Mouse (Mus musculus) left cerebral cortex, postnatal 10 days (tissue): Measurements from ENCODE around the gene Ski. TPM values are rescaled to one million over a fixed set of nuclear protein-coding genes. Genes with fewer than 3 reads are reported as not detected.
"Not testable (repeated sequence)": the region's sequence is repeated elsewhere in the genome, so short reads cannot be mapped to it uniquely, and the experiment has no call there.

Source experiments
- DNase-seq, 2 experiments: peaks; one replicate each; pipeline ENCODE4 v3.0.0; 2021 to 2022; ENCODE audit warnings: low spot score in 2 of 2, mixed read lengths in 1 of 2; ENCODE audit errors: extremely low spot score in 1 of 2
- intact Hi-C: fragments of 180-260 bp; cut with DNase I; formaldehyde crosslinking; loops from one replicate; pipeline ENCODE4 v1.15.1; 2025
- total RNA-seq, 2 experiments: library from RNA; stranded (reverse); gene quantifications; 2 replicates each; pipeline ENCODE4 v1.2.3; 2021

The Ski gene
- total RNA-seq = 100 to 1,000 TPM; 108 to 111 TPM

DNA sequence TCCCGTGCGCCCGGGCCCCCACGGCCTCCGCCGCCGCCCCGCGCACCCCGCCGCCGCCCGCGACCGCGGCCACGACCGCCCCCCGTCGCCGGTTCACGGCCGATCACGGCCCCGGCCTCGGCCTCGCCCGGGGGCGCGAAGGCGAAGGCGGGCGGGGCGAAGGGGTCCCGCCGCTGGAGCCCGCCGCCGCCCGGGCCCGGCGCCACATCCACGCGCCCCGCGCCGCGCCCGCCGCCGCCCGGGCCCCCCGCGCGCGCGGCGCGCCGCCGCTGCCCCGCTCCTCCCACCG lies at the start of gene Ski:
Gene Ski, minus strand, starts transcription at position 41 of the 289 bp plus-strand sequence.
- DNase-seq = no peak
- intact Hi-C loops = no loop called here

- intact Hi-C loops = loop anchor here (5.0 kb wide), 1 partner anchor 39 kb away; no protein-coding TSS in a partner anchor
- DNase-seq = peak; percentile 40 to 83
Measured at GRCm38 (mm10) chr4:155268382-155268781, 46.0 kb upstream of the Ski start.

- intact Hi-C loops = loop anchor here (5.0 kb wide), 1 partner anchor 40 kb away; no protein-coding TSS in a partner anchor
- DNase-seq = peak in 1 of 2 experiments; percentile 48
Measured at GRCm38 (mm10) chr4:155267639-155268175, 45.3 kb upstream of the Ski start.

GRCm38 (mm10) chr4:155267047-155267543 lies 44.7 kb upstream of the Ski start:
- no peak for DNase-seq
- intact Hi-C loops = loop anchor here (5.0 kb wide), 1 partner anchor 40 kb away; no protein-coding TSS in a partner anchor

DNA sequence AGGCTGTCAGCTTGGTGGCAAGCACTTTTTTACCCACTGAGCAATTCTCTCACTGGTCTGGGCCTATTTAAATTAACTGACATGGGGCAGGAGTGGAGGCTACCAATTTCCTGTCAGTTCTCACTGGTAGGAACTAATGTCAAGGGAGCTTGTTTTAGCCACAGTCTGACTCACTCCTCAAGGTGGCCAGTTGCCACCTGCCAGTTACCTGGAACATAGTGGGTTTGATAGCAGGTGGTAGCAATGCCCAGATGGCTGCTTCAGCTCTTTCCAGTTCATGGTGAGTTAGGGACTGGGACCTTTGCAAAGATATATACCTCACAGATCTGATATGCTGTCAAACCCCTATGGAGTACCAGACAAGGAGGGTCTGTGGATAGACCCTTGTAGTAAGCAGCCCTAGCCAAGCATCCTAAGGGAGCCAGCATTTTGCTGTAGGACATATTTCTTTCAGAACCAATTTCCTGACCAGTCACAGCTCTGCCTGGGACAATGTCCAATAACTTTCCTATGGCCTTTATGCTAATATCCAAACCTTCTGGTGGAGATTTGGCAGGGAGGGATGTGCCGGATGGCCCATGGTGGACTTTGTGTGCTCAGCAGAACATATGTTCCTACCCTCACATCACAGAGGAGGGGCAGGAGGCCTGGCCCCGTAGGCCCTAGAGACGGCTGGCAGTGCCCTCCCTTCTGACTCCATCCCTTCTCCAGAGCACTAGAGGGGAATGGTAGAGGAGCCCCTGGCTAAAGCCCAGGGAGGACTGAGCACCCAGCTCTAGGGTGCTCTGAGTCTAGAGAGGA lies 42.3 kb upstream of the Ski start:
- intact Hi-C loops = loop anchor here (5.0 kb wide), 1 partner anchor 43 kb away; no protein-coding TSS in a partner anchor
- no peak for DNase-seq

DNA sequence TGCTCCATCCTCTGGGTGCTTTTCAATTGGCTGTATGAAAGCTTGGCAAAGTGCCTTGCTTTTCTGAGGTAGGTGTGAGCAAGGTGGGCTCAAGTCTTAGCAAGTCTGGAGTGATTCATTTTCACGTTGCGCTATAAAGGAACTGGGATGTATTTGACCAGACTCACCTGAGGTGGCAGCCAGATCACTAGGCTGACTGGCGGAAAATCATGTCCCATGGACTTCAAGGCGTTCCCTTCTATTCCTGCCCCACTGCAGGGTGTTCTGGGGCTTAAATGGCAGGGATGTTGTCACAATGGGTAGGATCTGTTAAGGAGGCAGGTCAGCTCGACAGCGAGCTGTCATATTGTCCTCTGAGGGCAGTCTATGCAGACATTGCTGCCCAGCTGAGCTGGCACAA lies 29.9 kb upstream of the Ski start:
- no peak for DNase-seq
- intact Hi-C loops = loop anchor here (5.0 kb wide), 1 partner anchor 55 kb away; no protein-coding TSS in a partner anchor

- DNase-seq = no peak
- intact Hi-C loops = loop anchor here (5.0 kb wide), 1 partner anchor 56 kb away; no protein-coding TSS in a partner anchor
Measured at GRCm38 (mm10) chr4:155251147-155251546, 28.8 kb upstream of the Ski start.

DNA sequence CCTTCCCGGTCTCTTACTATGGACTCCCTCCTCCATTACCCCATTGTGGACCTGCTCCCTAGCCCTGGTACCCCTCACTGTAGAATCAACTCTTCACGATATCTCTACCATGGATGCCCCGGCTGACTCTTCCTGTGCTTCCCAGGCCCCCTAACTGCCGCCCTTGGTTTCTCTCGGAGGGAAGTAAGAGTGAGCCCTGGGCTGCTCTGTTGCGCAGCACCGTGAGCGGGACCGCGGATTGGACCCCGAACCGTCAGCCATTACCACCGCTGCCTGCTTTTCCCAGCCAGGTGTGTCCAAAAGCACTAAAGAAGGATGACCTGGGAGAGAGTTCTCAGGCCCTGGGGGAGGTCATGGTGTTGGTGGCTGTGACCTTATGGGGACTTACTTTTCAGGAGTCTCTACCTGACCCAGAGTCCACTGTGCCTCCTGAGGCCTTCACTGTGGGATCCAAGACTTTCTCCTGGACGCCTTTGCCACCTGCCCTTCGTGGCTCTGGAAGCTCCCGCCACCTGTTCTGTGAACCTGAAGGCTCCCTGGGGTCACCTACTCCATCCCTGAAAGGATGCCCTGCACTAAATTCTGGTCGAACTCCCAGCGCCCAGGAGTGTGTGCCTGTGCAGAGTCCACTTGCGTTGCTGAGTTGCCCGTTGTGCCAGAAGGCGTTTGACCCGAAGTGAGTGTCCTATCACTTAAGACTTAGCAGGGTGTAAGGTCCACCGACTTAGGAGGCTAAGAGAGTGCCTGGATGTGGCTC lies 28.1 kb upstream of the Ski start:
- intact Hi-C loops = loop anchor here (5.0 kb wide), 1 partner anchor 57 kb away; no protein-coding TSS in a partner anchor
- no peak for DNase-seq

DNA sequence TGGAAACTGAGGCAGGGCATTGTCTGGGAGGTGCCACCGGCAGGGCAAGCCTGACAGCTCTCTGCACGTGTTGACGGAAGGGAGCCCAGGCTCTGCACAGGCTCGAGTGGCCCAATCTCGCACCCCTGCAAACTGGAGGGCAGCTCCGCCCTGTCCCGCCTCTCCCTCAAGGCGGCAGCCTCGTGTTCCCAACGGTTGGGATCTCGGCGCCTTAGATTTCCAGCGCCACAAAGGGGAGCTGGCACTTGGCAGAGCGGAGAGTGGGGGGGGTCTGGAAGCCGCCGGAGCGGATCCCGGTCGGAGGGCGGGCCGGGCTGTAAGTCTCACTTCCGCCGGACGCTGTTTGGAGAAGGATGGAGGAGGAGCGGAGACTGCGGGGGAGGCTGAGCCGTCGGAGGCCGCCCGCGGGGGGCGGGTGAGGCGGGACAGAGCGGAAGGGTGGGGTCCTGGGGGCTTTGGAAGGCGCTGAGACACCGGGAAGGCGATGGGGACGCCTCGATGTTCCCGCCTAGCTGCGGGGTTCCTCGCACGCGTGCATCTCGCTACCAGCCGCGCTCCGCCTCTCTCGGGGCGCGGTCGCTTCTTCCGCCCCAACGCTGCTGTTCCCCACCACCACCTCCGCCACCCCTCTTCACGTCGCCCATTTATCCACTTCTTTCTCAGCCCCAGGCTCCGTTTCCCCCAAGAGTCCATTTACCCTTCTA lies 27.4 kb upstream of the Ski start, which contains the start of gene Faap20:
Gene Faap20, plus strand, starts transcription at position 155 of the 704 bp plus-strand sequence.
- intact Hi-C loops = loop anchor here (1.0 to 5.0 kb wide), 3 partner anchors 29 to 154 kb away; no protein-coding TSS in a partner anchor
- DNase-seq = peak; percentile 85 to 95

DNA sequence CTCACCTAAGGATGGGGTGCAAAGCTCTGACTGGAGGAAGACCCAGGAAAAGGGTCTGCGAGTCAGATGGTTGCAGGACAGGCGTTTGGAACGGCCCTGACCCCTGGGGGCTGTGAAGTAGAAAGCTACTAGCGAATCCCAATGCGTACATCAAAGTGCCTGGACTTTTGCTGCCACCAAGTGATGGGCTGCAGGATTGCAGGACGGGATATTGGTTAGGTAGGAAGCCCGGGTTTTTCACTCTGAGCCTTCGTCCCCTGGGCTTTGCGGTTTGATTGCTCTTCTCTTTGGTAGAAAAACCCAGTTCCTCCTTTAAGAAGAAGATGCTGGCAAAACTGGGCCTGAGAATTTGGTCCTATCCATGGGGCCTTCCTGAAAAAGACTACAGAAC lies 26.9 kb upstream of the Ski start:
- peak; percentile 92 to 93 for DNase-seq
- intact Hi-C loops = loop anchor here (1.0 to 2.0 kb wide), 2 partner anchors 28 to 154 kb away; no protein-coding TSS in a partner anchor

- not testable (repeated sequence) for DNase-seq
- intact Hi-C loops = loop anchor here (2.0 kb wide), 1 partner anchor 27 kb away; no protein-coding TSS in a partner anchor
Measured at GRCm38 (mm10) chr4:155248054-155248453, 25.7 kb upstream of the Ski start.

GRCm38 (mm10) chr4:155246691-155247105 lies 24.3 kb upstream of the Ski start:
- intact Hi-C loops = no loop called here
- DNase-seq = peak; percentile 69 to 78

DNA sequence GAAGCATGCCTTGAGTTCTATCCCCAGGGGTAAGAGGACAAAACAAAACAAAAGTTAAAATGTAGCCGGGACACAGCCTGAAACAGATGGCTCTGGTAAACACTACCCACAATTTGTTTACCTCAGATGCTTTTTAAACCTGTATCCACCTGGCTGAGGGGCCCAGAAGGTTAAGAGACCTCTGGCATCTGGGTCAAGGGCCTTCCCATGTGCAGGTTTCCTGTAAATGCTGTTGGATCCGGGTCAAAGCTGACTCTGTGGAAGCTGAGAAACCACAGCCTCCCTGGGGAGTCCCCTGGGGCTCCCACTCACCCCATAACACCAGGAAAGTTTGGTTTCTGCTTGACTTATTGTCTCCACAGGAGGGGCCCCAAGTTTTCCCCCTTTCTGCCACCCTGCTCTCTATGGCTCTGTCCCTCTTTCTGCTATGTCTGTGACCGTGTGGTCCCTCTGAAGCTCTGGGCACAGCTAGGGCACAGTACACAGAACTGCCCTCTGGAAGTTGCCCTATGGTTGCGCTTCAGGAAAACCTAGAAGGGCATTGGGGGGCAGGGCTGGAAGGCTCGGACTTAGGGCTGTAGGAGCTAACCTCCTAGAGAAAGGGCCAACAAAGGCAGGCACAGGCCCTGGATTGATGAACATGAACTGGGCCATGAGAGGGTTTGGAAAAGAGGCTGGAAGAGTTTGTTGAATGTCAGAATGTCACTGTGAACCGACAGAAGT lies 23.5 kb upstream of the Ski start:
- no peak for DNase-seq
- intact Hi-C loops = no loop called here

DNA sequence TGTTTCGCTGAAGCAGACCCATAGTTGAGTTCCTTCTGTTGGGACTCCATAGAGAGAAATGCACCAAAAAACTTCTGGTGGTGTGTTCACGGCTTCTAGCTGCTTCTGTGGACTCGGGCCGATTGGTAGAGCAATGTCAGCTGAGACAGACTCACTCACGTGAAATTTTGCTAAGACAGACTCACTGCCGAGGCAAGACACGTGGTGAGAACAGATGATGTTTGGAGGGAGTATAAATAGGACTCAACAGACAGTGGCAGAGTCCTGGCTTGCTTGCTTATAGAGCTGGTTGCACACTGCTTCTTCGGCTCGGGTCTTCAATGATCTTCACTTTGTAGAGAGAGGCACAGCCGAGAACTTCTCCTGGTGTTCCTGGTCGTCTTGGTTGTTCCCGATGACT lies 20.8 kb upstream of the Ski start:
- intact Hi-C loops = no loop called here

GRCm38 (mm10) chr4:155242292-155242691 lies 19.9 kb upstream of the Ski start:
- DNase-seq = no peak
- intact Hi-C loops = no loop called here

More for the DNA sequence above, 20.8 kb upstream of the Ski start:
- no peak for DNase-seq

DNA sequence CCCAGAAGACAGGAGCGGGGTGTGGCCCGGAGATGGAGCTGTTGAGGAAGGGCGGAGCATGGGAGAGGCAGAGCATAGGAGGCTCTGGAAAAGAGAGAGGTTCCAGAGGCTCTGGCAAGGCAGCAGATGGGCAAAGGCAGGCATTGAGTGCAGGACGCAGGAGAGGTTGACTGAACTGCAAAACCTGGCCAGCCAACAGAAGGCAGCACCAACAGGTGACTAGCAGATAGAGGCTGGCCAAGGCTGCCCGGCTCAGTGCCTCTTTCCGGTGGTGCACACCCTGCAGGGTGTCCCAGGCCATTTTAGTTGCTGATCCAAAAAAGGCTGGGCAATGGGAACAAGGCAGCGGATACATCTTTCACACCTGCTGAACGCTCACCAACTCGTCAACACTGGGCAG lies 19.4 kb upstream of the Ski start:
- intact Hi-C loops = no loop called here
- DNase-seq = no peak

DNA sequence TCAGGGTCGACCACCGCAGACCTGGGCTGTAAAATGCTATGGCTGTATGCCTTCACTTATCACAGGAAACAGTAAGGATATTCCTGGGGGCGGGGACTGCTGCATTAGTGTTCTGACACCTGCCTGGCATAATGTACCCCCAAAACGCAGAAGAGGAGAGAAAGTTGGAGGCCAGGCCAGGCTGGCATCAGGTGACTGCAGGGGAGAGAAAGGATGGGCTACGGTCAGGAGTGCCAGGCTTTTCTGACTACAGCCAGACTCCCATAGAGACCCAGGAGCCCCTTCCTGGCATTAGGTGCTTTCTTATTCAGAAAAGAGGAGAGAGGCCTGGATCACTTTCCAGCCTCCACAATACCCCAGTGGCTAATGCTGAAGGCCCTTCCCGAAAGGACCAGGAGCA lies 17.1 kb upstream of the Ski start:
- intact Hi-C loops = no loop called here
- no peak for DNase-seq

GRCm38 (mm10) chr4:155238276-155238675 lies 15.9 kb upstream of the Ski start:
- intact Hi-C loops = no loop called here
- DNase-seq = no peak
